Mouse (Mus musculus): Measurements from ENCODE around the gene Alpl. TPM values are rescaled to one million over a fixed set of nuclear protein-coding genes. Genes with fewer than 3 reads are reported as not detected.

Gene Alpl
- total RNA-seq, 1 experiment from 2014 or later: not detected

DNA sequence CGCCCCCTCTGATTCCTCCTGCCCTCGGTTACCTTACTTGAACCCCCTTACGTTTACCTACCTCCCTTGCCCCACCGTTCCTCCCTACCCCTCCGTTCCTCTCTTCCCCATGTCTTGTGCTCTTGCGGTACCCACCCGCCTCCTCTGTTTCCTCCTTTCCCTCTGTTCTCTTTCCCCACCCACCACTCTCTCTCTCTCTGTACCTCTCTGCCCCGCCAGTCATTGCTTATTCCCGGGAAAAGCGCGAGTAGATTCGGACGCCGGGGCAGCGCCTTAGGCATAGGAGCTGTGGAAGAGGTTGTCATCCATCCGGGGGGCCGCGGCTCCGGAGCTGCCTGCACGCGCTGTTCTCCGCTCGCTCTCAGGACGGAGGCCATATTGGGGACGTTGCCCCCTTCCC, 72.7 kb downstream of the Alpl start:
- no peak for ATAC-seq (replicated peaks; ENCODE audit: low read depth, poor library complexity, severe bottlenecking)

DNA sequence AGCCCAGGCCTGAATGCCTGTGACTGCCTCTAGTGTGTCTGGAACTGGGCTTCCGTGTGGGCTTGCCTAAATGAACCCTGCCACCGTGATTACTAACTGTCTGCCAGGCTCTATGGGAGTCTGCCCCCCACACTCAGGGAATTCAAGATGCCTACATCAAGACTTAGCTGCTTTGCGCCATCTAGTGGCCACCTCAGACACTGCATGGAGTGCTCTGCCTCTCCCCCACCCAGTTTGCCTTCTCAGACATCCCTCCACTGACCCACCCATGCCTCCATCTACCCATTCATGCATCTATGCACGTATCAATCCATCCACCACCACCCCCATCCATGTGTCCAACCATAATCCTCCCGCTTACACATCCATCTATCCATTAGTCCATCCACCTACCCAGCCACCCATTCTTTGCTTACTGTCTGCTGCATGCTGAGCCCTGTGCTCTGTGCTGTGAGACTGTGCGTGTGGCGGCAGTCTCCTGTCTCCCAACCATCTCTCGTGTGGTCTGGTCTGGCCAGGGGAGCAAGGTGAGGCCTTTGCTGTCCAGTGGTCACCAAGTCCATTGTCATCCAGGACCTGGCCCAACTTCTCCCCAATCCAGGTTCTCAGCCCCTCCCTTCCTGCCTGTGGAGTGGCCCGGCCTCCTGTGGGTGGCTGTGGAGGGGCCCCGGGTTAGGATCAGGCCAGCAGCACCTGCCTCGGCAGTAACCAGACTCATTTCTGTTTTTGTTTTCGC, 73.3 kb downstream of the Alpl start:
- ATAC-seq (replicated peaks; ENCODE audit: low read depth, poor library complexity, severe bottlenecking): peak; percentile 52

DNA sequence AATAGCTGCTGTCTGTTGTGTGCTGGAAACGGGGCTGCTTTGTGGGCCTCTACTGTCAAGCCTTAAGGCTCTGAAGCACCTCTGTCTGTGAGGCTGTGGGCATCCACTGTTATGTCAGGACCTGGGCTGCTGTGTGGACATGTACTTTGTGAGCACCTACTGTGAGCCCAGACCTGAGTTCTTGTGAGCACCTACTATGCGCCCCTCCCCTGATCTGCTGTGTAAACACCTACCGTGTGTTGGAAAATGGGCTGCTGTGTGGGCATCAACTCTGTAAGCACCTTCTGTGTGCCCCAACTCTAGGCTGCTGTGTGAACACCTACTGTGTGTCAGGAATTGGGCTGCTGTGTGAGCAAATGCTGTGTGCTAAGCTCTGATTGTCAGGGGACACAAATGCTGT, 74.0 kb downstream of the Alpl start:
- ATAC-seq (replicated peaks; ENCODE audit: low read depth, poor library complexity, severe bottlenecking): no peak

DNA sequence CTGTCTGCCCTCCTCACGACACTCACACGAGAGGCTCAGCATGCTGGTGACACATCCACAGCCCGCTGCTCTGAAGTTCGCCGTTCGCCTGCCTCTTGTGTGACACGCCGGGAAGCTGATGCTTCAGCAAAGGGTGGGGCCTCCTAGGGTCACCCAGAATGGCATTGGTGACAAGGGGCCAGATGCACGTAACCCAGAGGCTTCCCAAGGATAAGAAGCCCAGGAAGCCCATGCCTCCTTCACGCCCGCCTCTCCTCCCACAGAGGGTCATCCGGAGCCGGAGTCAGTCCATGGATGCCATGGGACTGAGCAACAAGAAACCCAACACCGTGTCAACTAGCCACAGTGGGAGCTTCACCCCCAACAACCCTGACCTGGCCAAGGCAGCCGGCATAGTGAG, 74.6 kb downstream of the Alpl start:
- no peak for ATAC-seq (replicated peaks; ENCODE audit: low read depth, poor library complexity, severe bottlenecking)

DNA sequence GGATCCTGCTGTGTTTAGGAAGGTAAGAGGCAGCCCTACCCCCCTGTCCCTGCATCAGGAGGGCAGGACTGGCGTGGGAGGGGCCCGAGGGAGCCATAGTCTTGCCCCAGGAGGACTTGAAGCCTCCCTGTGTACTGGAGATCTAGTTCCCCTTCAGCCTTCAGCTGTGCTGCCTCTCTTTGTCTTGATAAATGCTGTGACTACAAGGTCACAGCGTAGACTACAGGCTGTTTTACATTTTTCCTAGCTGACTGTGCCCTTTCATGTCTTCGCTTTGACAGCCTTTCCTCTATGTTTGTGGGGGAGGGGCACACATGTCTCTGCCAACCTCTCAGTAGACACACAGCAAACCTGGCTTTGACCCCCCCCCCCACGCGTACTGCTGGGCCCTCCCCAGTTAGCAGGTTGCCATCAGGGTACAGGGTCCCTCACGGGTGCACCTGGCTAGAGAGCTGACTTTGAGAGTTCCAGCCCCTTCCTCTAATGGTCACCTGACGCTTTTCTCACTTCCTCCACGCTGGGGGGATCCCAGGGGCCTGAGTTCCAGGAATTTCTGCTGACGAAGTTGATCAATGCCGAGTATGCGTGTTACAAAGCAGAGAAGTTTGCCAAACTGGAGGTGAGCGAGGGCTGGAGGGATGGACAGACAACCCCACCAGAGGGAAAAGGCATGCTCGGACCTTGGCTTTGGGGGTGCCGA, 76.7 kb downstream of the Alpl start:
- 0 out of 2 replicates have a peak, but pooled peaks have one; percentile 17 for ATAC-seq (replicated peaks; ENCODE audit: low read depth, poor library complexity, severe bottlenecking)

DNA sequence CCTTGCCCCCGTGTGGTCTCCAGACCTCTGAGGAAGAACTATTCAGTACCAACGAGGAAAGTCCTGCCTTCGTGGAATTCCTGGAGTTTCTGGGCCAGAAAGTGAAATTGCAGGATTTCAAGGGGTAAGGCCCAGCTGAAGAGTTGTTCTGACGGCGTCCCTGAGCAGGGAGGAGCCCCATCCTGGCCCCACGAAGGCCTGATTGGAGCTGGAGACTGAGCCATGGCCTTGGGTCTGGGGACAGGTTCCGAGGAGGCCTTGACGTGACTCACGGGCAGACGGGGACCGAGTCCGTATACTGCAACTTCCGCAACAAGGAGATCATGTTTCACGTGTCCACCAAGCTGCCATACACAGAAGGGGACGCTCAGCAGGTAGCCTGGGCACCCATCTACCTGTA, 78.5 kb downstream of the Alpl start:
- ATAC-seq (replicated peaks; ENCODE audit: low read depth, poor library complexity, severe bottlenecking): no peak

DNA sequence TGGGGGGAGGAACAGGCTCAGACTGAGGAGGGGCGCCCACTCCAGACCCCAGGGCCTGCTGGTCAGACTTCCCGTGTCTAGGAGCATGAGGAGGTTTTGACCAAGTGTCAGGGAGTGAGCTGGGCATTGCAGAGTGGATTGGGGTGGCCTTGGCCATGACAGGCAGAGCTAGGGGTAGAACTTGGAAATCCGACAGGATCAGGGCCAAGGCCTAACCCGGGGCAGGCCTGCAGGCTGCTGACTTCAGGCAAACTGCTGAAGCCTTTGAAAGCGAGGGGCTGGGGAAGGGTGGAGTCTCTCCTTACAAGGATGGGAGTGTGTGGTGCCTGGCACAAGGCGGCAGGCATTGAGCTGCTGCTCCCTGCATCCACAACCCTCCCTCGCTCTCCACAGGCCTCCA, 79.2 kb downstream of the Alpl start:
- no peak for ATAC-seq (replicated peaks; ENCODE audit: low read depth, poor library complexity, severe bottlenecking)

DNA sequence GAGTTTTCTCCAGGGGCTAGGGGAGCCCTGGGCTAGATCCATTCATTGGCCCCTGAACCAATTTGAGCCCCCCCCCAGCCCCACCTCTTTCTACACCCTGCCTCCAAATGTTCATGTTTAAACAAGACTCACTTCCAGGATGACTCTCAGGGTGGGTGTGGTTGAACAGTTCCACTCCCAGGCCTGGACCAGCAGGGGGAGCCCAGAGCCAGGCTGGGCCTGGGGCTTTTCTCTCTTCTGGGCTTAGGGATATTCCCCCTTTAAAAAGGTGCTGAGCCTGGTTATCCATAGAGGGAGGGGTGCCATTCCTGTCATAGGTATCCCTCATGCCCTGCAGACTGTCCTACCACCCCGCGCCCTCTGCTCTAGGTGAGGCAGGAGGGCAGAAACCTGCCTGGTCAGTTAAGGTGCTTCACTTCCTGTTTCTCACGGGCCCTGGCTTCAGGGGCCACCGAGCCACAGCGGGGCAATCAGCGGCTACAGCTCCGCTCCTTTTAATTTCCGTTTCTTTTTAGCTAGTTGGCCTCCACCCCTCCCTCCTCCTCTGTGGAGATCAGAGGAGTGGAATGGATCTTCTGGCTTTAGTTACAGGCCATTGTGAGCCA, 82.1 kb downstream of the Alpl start:
- ATAC-seq (replicated peaks; ENCODE audit: low read depth, poor library complexity, severe bottlenecking): peak; percentile 68

DNA sequence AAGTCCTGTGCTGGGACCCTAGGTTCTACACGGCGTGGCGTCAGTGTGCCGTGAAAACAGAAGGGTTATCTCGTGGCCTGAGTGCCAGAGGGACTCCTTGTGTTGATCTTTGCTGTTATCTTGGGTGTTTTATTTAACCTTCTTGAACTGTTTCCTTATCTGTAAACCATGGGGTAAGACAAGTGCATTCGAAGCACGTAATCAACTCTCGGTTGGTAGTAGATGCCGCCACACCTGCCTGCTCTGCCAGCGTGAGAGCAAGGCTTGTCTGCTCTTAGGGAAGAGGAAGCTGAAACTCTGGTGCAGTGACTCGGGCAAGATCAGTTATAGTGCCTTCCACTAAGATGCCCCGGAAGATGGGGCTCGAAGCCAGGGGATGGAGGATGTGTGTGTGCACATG, 83.2 kb downstream of the Alpl start:
- ATAC-seq (replicated peaks; ENCODE audit: low read depth, poor library complexity, severe bottlenecking): no peak

DNA sequence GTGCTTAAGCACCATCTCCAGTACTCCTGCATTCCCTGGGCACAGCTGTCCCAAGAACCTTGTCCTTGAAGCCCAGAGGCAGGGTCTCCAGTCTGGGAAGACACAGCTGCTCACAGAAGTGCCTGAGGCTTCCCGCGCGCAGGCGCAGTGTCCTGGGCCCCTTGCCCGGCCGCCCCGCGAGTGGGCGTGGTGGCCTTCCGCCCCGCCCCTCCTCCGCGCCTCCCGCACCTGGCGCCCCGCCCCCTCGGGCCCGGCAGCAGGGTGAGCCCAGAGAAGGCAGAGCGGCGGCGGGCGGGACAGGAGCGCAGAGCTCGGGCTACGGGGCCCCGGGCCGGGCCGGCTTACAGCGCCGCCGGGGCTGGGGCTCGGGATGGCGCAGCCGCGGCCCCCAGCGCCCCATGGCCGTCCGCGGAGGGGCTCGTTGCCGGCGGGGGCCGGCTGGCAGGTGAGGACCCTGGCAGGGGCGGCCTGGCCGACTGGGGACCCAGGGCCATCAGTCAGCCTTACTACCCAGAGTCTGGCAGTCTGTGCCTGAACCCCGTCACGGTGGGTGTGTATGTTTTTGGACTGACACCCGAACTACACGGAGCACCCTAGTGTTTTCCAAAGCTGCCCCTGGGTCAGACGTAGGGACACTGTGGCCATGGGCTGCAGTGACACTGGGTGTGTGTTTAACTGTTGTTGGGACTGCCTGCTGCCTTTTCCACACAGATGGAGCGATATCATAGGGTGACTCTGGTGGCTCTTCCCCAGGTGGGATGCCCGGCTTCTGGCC, 88.8 kb downstream of the Alpl start:
- peak; percentile 82 for ATAC-seq (replicated peaks; ENCODE audit: low read depth, poor library complexity, severe bottlenecking)

DNA sequence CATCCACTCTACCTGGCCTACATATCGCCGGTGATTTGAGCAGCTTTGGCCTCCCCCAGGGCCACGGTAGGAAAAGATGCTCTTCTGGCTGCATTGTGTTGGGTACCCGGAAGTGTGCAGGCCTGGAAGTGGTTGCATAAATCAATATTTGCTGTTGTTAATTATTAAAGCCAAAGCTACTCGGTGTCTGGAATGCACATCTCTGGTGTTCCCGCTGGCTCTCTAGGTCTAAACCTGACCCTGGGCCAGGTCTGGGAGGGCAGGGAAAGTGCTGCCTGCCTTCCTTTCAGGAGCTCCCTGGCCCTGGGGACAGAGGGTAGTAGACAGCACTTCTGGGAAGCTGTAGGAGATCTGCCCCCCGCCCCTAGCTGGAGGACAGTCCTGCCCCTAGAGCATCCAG, 89.7 kb downstream of the Alpl start:
- ATAC-seq (replicated peaks; ENCODE audit: low read depth, poor library complexity, severe bottlenecking): no peak

DNA sequence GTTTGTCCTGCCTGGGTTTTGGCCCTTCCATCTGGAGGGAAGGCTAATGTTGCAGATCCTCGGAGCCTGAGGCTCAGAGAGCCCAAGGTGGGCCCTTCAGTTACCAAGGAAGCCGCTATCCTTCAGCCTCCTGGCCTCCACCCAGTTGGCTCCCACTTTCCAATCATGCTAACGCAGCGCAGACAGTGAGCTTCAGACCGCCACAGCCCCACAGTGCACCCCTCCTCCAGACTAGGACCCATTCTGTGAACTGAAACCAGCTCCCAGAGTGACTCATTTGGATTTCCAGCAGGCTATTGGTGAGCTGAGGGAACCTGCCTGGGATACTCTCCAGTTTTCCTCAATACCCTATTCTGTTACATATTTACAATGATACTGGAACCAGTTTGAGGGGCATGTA, 90.8 kb downstream of the Alpl start:
- no peak for ATAC-seq (replicated peaks; ENCODE audit: low read depth, poor library complexity, severe bottlenecking)

DNA sequence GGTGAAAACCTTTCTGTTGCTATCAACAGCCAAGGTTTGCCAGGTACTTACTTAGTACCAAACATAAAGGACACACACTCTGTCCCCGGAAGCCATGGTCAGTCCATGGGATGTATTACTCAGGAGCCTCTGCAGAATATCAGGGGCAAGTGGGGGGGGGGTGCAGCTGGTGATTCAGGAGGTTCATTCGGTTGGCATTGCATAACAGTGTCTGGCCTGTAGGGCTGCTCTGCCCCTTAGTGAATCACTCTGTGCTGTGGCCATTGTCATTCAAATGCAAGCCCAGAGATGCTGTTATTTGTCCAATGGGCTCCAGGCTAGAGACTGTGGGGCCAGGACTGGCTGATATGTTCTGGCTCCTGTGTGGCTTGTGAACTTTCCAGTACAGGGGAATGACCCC, 91.6 kb downstream of the Alpl start:
- no peak for ATAC-seq (replicated peaks; ENCODE audit: low read depth, poor library complexity, severe bottlenecking)

DNA sequence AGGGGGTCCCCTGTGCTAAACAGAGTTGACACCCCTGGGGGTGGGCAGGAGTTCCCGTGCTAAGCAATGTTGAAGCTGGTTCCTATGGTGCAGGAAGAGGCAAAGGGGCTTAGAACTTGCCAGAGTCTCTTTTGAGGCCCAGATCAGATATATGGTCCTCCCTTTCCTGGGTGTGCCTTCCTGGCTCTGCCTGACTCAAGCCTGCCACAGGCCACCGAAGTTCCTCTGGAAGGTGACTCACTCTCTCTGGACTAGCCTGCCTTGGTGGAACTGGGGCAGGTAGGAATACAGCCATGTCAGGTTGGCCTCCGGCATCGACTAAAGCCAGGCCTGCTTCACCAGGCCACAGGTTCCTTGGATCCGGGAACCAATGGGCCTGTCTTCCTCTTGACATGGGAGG, 93.1 kb downstream of the Alpl start:
- no peak for ATAC-seq (replicated peaks; ENCODE audit: low read depth, poor library complexity, severe bottlenecking)

DNA sequence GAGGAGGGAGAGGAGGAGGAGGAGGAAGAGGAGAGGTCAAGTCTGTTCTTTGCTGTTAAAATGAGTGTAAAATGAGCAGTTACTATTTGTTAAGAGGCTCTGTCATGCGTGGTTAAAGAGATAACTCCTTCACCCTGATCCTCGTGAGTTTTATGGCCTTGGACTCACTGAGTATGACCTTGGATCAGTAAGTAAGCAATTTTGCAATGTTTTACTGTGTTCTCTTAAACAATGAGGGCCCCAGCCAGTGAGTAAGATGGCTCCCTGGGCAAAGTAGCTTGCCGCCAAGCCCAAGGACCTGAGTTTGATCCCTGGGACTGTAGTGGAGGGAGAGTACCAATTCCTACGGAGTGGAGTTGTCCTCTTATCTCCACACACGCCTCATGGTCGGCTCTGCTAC, 95.2 kb downstream of the Alpl start:
- ATAC-seq (replicated peaks; ENCODE audit: low read depth, poor library complexity, severe bottlenecking): no peak

DNA sequence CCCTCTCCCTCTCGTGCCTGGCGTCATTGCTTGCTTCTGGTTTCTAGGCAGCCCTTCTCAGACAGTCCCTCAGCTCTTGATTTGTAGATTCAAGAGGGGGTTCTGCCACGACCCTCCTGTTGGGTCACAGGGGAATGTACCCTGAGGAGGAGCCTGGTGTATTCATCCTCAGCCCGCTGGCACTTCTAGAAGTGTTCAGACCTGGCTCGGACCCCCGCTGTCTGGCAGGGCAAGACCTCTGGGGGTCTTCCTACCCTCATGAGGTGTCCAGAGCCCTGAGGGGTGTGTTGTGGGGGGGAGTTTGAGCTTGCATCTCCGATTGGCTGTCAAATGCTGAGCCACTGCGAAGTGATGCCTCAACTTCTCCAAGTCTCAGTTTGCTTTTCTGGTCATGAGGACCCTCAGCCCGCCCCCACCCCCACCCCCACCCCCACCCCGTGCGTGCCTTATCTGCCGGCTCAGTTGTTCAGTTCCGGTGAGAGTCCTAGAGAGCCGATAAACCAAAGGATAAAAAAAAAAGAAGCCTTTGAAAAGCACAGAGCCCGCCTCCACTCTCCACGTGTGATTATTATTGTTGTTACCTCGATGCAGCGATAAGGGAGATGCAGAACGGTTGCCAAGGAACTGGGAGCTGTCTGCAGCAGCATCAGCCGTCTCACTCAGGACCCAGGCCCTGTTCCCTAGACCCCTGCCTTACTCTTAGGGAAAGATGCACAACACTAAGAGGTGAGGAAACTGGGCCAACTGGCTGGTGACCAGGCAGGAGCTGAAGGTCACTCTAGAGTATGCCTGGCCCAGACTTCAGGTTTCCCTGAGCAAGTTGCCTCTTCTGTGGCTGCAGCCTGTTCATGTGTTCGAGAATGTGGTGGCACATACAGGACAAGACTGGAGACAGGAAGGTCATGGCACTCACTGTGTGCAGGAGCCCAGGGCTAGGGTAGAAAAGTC, 96.6 kb downstream of the Alpl start:
- no peak for ATAC-seq (replicated peaks; ENCODE audit: low read depth, poor library complexity, severe bottlenecking)

DNA sequence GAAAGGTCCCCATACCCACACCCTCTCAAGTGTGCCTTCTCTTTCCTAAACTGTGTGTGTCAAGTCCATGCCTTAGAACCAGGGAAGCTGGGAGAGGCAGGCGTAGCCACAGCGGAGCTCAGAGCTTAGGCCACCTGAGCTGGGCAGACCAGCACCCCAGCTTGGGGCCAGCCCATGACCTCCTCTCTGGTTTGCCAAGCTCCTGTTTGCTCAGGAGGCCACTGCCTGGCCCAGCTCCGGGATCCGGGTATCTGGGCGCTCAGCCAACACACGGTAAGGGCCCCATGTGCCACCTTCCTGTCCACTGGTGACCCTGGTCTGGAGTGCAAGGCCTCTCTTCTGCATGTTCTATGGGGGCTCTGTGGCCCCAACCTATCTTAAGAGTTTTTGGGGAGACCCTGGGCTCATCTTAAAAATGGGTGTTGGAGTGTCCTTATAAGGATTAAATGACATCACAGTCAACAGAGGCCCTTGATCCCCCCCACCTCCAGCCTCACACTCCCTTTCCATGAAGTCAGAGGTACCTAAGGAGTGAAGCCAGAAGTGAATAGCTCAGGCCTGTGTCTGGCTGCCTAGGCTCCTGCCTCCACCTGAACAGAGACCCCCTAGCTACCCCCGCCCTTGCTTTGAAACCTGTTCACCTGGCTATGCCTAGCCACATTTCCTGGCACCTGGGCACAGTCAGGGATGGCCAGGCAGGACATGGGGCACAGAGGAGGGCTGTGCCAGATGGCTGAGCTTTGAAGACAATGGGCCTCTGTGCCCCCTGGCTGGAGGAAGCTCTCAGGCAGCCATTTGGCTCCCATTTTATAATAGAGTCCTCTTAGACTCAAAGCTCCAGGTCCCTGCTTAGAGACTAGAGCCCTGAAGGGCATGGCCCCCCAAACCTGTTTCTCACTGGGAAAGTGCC, 97.9 kb downstream of the Alpl start:
- no peak for ATAC-seq (replicated peaks; ENCODE audit: low read depth, poor library complexity, severe bottlenecking)

DNA sequence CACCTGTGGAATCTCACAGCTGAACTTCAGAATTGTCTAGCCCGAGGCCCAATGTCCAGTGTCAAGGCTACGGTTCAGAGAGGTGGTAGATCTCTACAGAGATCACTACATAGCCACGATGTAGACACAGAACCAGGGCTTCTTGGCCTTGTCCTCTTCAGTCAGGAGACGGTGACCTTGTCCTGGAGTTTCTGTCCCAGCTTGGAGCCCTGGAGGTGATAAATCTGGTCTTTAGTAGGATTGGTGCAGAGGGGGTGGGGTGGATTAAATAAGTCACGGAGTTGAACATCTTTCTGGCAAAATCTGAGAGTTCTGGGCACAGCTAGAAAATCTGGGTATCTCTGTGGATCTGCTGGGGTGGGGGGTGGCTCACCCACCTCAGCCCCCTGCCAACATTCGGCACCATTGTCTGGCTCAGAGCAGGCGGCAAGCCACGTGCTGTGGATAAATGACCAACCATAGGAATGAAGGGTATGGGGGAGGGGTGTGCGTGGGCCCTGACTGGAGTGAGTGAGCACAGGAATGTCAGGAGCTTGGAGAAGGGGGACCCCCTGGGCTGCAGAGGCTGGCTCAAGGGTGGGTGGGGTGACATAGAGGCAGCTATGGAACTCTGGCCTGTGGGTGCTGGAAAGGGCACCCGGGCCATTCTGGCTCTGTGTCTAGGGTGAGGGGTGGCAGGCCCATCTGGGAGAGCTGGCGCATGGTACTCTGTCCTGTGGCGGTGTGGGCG, 98.9 kb downstream of the Alpl start:
- ATAC-seq (replicated peaks; ENCODE audit: low read depth, poor library complexity, severe bottlenecking): no peak
